Mouse (Mus musculus) stomach, postnatal 0 days (tissue): ENCODE data around the gene Fmo6. TPM values are rescaled to one million over a fixed set of nuclear protein-coding genes. Genes with fewer than 3 reads are reported as not detected.

ENCODE experiments used
- ATAC-seq: fragments of 200-750 bp; cut with Nextera tagmentation; 2 replicates; pipeline ENCODE4 v1.8.0; 2017; ENCODE audit not compliant: low FRiP score, low TSS enrichment
- DNase-seq: peaks from one replicate; pipeline ENCODE4 v3.0.0-alpha.2; 2016; ENCODE audit warnings: low spot score
- H3K27ac ChIP-seq: fragments of 300-500 bp; sonication (generic); replicated peaks from 2 replicates; pipeline ENCODE4 v1.5.1; 2014; ENCODE audit warnings: mild to moderate bottlenecking, control low read depth
- H3K27me3 ChIP-seq: fragments of 300-500 bp; sonication (generic); 2 replicates; pipeline ENCODE4 v1.6.1; 2014; ENCODE audit warnings: low read length; ENCODE audit not compliant: control insufficient read depth, insufficient read depth
- H3K36me3 ChIP-seq: fragments of 300-500 bp; sonication (generic); 2 replicates; pipeline ENCODE4 v1.6.1; 2014; ENCODE audit warnings: low read length, mixed read lengths; ENCODE audit not compliant: control insufficient read depth, insufficient read depth
- H3K4me1 ChIP-seq: fragments of 300-500 bp; sonication (generic); replicated peaks from 2 replicates; pipeline ENCODE4 v1.6.1; 2014; ENCODE audit warnings: antibody characterized with exemption; ENCODE audit not compliant: control insufficient read depth, insufficient read depth
- H3K4me2 ChIP-seq: fragments of 300-500 bp; sonication (generic); replicated peaks from 2 replicates; pipeline ENCODE4 v1.6.1; 2014; ENCODE audit warnings: low read depth, mild to moderate bottlenecking, control low read depth, moderate library complexity
- H3K4me3 ChIP-seq: fragments of 300-500 bp; sonication (generic); 2 replicates; pipeline ENCODE4 v1.5.1; 2014; ENCODE audit warnings: low read depth, low read length, control low read depth
- H3K9ac ChIP-seq: fragments of 300-500 bp; sonication (generic); 2 replicates; pipeline ENCODE4 v1.6.1; 2014; ENCODE audit warnings: mild to moderate bottlenecking, low read length, control low read depth, mixed read lengths
- H3K9me3 ChIP-seq: fragments of 300-500 bp; sonication (generic); 2 replicates; pipeline ENCODE4 v1.6.1; 2016; ENCODE audit warnings: low read length; ENCODE audit not compliant: control insufficient read depth
- CTCF ChIP-seq: IDR thresholded peaks from 2 replicates; pipeline ENCODE4 v1.5.1; 2016; ENCODE audit warnings: antibody characterized with exemption, low read depth, mild to moderate bottlenecking, moderate library complexity
- EP300 ChIP-seq: optimal IDR thresholded peaks from 2 replicates; pipeline ENCODE3; 2016; ENCODE audit warnings: antibody characterized with exemption
- WGBS: fragments of 180-500 bp; shearing (Covaris S2); extraction: QIAGEN DNeasy Blood & Tissue Kit; methylation state at CpG from one replicate; pipeline ENCODE4 v1.1.7; 2014; 5-methylcytosine and 5-hydroxymethylcytosine counted together
- polyA plus RNA-seq: library from polyadenylated mRNA; unstranded; fragments of >200 nt; fragmentation: Nextera tagmentation; extraction: Ambion mirVana; gene quantifications from 2 replicates; pipeline ENCODE4 v1.2.1, GENCODE M21; 2015

The Fmo6 gene
- polyA plus RNA-seq, 1 experiment from 2014 or later, result 0.08 TPM

DNA sequence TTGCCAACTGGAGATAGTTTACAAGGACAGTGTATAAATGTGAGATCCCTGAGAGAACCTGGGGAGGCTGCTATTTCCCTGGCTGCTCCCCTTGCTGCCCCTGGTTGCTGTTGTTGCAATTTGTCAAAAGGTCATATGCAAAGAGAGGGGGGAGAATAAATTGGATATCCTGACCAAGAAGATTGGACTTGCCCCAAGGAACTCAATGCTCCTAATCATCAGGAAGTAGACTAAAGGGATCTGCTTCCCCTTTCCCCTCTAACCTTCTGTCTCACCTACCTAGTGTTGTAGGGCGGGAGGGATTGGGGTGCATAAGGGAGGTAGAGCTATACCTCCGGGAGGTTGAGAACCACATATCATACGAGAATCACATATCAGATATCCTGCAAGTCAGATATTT, 8.2 kb downstream of the Fmo6 start:
- Histone ChIP-seq H3K4me3 (no peak overlapping the region), H3K9me3 (no peaks in the 10 kb centered on the region), H3K4me2 (no peak overlapping the region), H3K9ac (no peak overlapping the region), H3K36me3 (no peaks in the 10 kb centered on the region), H3K27me3 (no peaks in the 10 kb centered on the region), H3K4me1 (no peaks in the 10 kb centered on the region), H3K27ac (no peak overlapping the region)
- DNase-seq, result no peak
- 65% methylated on average over 3 of the region's 3 CpGs for WGBS
- no peak for TF ChIP-seq CTCF
- no peak for TF ChIP-seq EP300
- no peak for ATAC-seq

DNA sequence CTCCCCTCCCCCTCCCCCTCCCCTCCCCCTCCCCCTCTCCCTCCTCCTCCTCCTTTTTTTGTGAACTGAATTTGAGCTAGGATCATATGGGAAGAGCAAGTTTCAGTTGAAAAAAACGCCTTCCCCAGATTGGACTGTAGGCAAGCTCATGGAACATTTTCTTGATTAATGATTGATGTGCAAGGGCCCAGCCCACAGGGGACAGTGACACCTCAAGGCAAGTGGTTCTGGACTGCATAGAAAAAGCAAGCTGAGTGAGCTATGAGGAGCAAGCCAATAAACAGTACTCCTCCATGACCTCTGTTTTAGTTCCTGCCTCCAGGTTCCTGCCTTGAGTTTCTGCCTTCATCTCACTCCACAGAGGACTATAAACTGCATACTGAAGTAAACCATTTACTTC, 12.2 kb downstream of the Fmo6 start:
- no peaks in the 10 kb centered on the region for H3K9me3 ChIP-seq
- no peaks in the 10 kb centered on the region for H3K36me3 ChIP-seq
- H3K27ac ChIP-seq, result no peak overlapping the region
- H3K27me3 ChIP-seq, result no peaks in the 10 kb centered on the region
- DNase-seq (no peak), ATAC-seq (no peak)
- no peak for TF ChIP-seq EP300
- TF ChIP-seq CTCF, result no peak
- 64% methylated on average over 1 of the region's 1 CpGs for WGBS
- H3K4me2 ChIP-seq, result no peak overlapping the region
- no peaks in the 10 kb centered on the region for H3K4me1 ChIP-seq
- no peak overlapping the region for H3K9ac ChIP-seq
- no peak overlapping the region for H3K4me3 ChIP-seq

DNA sequence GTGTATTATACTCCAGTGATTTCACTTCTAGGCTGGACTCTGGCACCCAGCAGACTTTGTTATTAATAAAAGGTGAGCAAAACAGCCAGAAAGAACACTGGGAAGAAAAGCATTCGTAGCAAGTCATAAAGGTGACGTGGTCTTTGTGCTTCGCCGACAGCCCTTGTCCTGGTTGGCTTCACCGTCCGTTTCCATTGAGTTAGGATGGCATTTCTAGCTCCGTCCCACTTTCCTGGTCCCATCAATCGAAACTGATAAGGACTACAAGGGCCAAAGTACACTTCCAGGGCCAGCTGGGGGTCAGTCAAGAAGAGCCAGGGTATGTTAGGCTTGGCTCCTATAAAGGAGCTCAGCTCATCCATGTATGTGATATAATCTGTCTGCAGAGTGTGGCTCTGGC, 20.7 kb downstream of the Fmo6 start:
- TF ChIP-seq CTCF, result no peak
- TF ChIP-seq EP300, result no peak
- Histone ChIP-seq H3K9ac (no peak overlapping the region), H3K4me2 (no peak overlapping the region), H3K4me3 (no peak overlapping the region), H3K27me3 (no peaks in the 10 kb centered on the region), H3K36me3 (no peaks in the 10 kb centered on the region), H3K4me1 (no peaks in the 10 kb centered on the region), H3K27ac (no peak overlapping the region), H3K9me3 (no peaks in the 10 kb centered on the region)
- ATAC-seq (no peak), DNase-seq (no peak)
- WGBS, result 60% methylated on average over 8 of the region's 8 CpGs

DNA sequence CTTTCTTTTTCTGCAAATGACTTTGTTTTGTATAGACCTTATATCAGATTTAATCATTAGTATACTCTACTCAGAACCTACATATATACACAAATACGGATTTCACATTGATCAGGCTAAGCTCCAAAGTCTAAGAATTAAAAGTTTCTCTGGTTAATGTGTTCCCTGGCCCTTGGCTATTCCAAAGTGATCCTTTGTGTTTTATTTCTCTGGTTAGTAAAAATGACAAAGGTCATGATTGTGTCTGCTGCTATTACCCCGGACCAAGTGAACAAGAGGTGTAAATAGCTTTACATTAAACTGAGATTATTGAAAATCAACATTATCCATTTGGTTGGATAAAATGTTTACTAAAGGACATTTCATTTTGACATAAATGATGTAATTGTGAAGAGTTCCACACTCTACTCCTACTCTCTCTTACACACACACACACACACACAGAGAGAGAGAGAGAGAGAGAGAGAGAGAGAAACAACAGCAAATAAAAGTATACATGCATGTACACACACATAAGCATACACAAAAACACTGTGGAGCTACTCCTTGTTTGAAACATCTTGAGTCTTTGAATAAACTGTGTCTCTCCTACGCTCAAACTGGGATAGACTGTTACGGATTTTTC, 22.3 kb downstream of the Fmo6 start:
- Histone ChIP-seq H3K4me3 (no peak overlapping the region), H3K4me2 (no peak overlapping the region), H3K9ac (no peak overlapping the region), H3K27me3 (no peaks in the 10 kb centered on the region), H3K4me1 (no peaks in the 10 kb centered on the region), H3K9me3 (no peaks in the 10 kb centered on the region), H3K27ac (no peak overlapping the region), H3K36me3 (no peaks in the 10 kb centered on the region)
- WGBS, result 65% methylated on average over 4 of the region's 4 CpGs
- TF ChIP-seq EP300 (no peak), CTCF (no peak)
- ATAC-seq (no peak), DNase-seq (no peak)

DNA sequence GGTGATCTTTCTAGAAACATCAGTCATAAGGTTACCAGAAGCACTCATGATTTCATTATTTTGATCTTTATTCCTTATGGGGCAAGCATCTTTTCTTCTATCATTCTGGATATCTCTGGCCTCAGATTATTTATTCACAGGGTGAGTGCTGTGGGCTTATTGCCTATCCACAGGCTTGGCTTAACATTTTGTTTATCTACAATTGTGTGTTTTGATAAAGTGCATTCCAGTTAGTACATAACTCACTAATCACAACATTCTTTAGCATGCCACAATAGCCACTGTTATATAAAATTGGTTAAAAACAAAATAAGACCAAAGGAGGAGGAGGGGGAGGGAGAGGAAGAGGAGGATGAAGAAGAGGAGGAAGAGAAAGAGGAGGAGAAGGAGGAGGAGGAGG, 25.2 kb downstream of the Fmo6 start:
- H3K27ac ChIP-seq, result no peak overlapping the region
- H3K4me2 ChIP-seq, result no peak overlapping the region
- DNase-seq, result no peak
- no peak overlapping the region for H3K9ac ChIP-seq
- no peaks in the 10 kb centered on the region for H3K27me3 ChIP-seq
- no peaks in the 10 kb centered on the region for H3K36me3 ChIP-seq
- TF ChIP-seq CTCF (no peak), EP300 (no peak)
- H3K4me1 ChIP-seq, result no peaks in the 10 kb centered on the region
- no peak overlapping the region for H3K4me3 ChIP-seq
- H3K9me3 ChIP-seq, result no peaks in the 10 kb centered on the region
- ATAC-seq, result no peak

DNA sequence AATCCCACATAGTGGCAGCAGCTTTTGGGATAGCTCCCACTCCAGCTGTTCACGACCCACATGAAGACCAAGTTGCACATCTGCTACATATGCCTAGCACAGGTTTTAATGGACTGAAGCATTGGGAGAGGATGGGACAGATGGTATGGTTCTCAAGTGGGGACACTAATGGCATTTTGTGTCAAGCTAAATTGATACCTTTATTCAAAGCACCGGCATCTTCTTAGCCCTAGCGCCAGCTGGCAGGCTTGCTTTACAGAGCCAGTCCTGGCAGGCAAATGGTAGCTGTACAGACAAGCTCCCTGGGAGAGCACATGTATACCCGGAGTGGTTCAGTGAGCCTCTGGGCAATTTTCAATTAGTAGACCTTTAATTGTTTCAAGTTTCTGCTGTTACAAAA, 35.4 kb downstream of the Fmo6 start:
- no peak for ATAC-seq
- no peak for DNase-seq

More for the DNA sequence above, 35.4 kb downstream of the Fmo6 start:
- Histone ChIP-seq H3K4me1 (no peaks in the 10 kb centered on the region), H3K4me2 (no peak overlapping the region), H3K27ac (no peak overlapping the region), H3K36me3 (no peaks in the 10 kb centered on the region), H3K9ac (no peak overlapping the region), H3K4me3 (no peak overlapping the region), H3K27me3 (no peaks in the 10 kb centered on the region), H3K9me3 (no peaks in the 10 kb centered on the region)
- no peak for TF ChIP-seq EP300
- TF ChIP-seq CTCF, result no peak
- 62% methylated on average over 4 of the region's 4 CpGs for WGBS
